Mouse (Mus musculus) forebrain, embryonic 11.5 days (tissue): ENCODE measurements around the gene Ccr7. TPM values are rescaled to one million over a fixed set of nuclear protein-coding genes. Genes with fewer than 3 reads are reported as not detected.

Experiments
- ATAC-seq: fragments of 200-750 bp; cut with Nextera tagmentation; replicated peaks from 2 replicates; pipeline ENCODE4 v1.8.0; 2017; ENCODE audit warnings: moderate TSS enrichment; ENCODE audit not compliant: low FRiP score
- DNase-seq: peaks from one replicate; pipeline ENCODE4 v3.0.0-alpha.2; 2017; ENCODE audit warnings: low spot score
- H3K27ac ChIP-seq: fragments of 300-500 bp; sonication (generic); 2 replicates; pipeline ENCODE4 v1.5.1; 2014; ENCODE audit warnings: low read depth, low read length
- H3K27me3 ChIP-seq: fragments of 300-500 bp; sonication (generic); 2 replicates; pipeline ENCODE4 v1.6.1; 2014; ENCODE audit warnings: mild to moderate bottlenecking, low read length, mixed read lengths; ENCODE audit not compliant: control insufficient read depth, insufficient read depth
- H3K36me3 ChIP-seq: fragments of 300-500 bp; sonication (generic); 2 replicates; pipeline ENCODE4 v1.6.1; 2014; ENCODE audit warnings: mild to moderate bottlenecking, low read length, moderate library complexity, mixed read lengths; ENCODE audit not compliant: control insufficient read depth, insufficient read depth
- H3K4me1 ChIP-seq: fragments of 300-500 bp; sonication (generic); replicated peaks from 2 replicates; pipeline ENCODE4 v1.6.1; 2014; ENCODE audit warnings: low read length, mixed read lengths; ENCODE audit not compliant: control insufficient read depth, insufficient read depth
- H3K4me2 ChIP-seq: fragments of 300-500 bp; sonication (generic); 2 replicates; pipeline ENCODE4 v1.6.1; 2014; ENCODE audit warnings: low read depth, mild to moderate bottlenecking, low read length, moderate library complexity, mixed read lengths; ENCODE audit not compliant: severe bottlenecking
- H3K4me3 ChIP-seq: fragments of 300-500 bp; sonication (generic); 2 replicates; pipeline ENCODE4 v1.5.1; 2014; ENCODE audit warnings: low read depth, low read length
- H3K9ac ChIP-seq: fragments of 300-500 bp; sonication (generic); 2 replicates; pipeline ENCODE4 v1.6.1; 2014; ENCODE audit warnings: low read length
- H3K9me3 ChIP-seq: fragments of 300-500 bp; sonication (generic); 2 replicates; pipeline ENCODE4 v1.6.1; 2016; ENCODE audit warnings: low read length, mixed read lengths; ENCODE audit not compliant: control insufficient read depth
- WGBS: fragments of 180-500 bp; shearing (Covaris S2); extraction: QIAGEN DNeasy Blood & Tissue Kit; methylation state at CpG from one replicate; pipeline ENCODE4 v1.1.7; 2014; 5-methylcytosine and 5-hydroxymethylcytosine counted together
- polyA plus RNA-seq: library from polyadenylated mRNA; unstranded; fragments of >200 nt; fragmentation: Nextera tagmentation; extraction: Ambion mirVana; gene quantifications from 2 replicates; pipeline ENCODE4 v1.2.1, GENCODE M21; 2014

The Ccr7 gene
- polyA plus RNA-seq = 0.31 TPM in 1 of 2 replicates, not detected in the other

GRCm38 (mm10) chr11:99154987-99155641 is at the start of gene Ccr7:
Gene Ccr7, minus strand, starts transcription at chr11:99155077.
- Histone ChIP-seq H3K4me2 (no peak within 1 kb of the TSS), H3K9me3 (no peaks in the 10 kb centered on the region), H3K27me3 (no peaks in the 10 kb centered on the region), H3K4me1 (no peaks in the 10 kb centered on the region), H3K36me3 (no peaks in the 10 kb centered on the region), H3K27ac (no peak within 1 kb of the TSS), H3K9ac (no peak within 1 kb of the TSS), H3K4me3 (no peak within 1 kb of the TSS)
- ATAC-seq = no peak
- no peak for DNase-seq
- 78% methylated on average over 12 of the region's 12 CpGs for WGBS

- no peak for ATAC-seq
- no peak overlapping the region for H3K9ac ChIP-seq
- no peak overlapping the region for H3K27ac ChIP-seq
- peak; percentile 74 for DNase-seq
- no peak overlapping the region for H3K4me3 ChIP-seq
- 28% methylated on average over 14 of the region's 14 CpGs for WGBS
- H3K36me3 ChIP-seq = no peaks in the 10 kb centered on the region
- no peaks in the 10 kb centered on the region for H3K9me3 ChIP-seq
- no peaks in the 10 kb centered on the region for H3K4me1 ChIP-seq
- H3K4me2 ChIP-seq = no peak overlapping the region
- H3K27me3 ChIP-seq = no peaks in the 10 kb centered on the region
Measured at GRCm38 (mm10) chr11:99189154-99189582, 34.3 kb upstream of the Ccr7 start.

GRCm38 (mm10) chr11:99187348-99187747 is 32.5 kb upstream of the Ccr7 start:
- 91% methylated on average over 4 of the region's 4 CpGs for WGBS
- Histone ChIP-seq H3K9me3 (no peaks in the 10 kb centered on the region), H3K4me3 (no peak overlapping the region), H3K9ac (no peak overlapping the region), H3K4me1 (no peaks in the 10 kb centered on the region), H3K36me3 (no peaks in the 10 kb centered on the region), H3K4me2 (no peak overlapping the region), H3K27ac (no peak overlapping the region), H3K27me3 (no peaks in the 10 kb centered on the region)
- DNase-seq (no peak), ATAC-seq (no peak)

- Histone ChIP-seq H3K4me3 (no peak overlapping the region), H3K36me3 (no peaks in the 10 kb centered on the region), H3K9ac (no peak overlapping the region), H3K4me1 (no peaks in the 10 kb centered on the region), H3K4me2 (no peak overlapping the region), H3K9me3 (no peaks in the 10 kb centered on the region), H3K27me3 (no peaks in the 10 kb centered on the region), H3K27ac (no peak overlapping the region)
- ATAC-seq = no peak
- DNase-seq = no peak
- 68% methylated on average over 2 of the region's 2 CpGs for WGBS
Measured at GRCm38 (mm10) chr11:99186836-99187235, 32.0 kb upstream of the Ccr7 start.

- H3K4me3 ChIP-seq = no peak overlapping the region
- ATAC-seq (no peak), DNase-seq (no peak)
- no peaks in the 10 kb centered on the region for H3K27me3 ChIP-seq
- H3K4me2 ChIP-seq = no peak overlapping the region
- no peak overlapping the region for H3K9ac ChIP-seq
- 85% methylated on average over 11 of the region's 11 CpGs for WGBS
- H3K4me1 ChIP-seq = no peaks in the 10 kb centered on the region
- H3K27ac ChIP-seq = no peak overlapping the region
- H3K9me3 ChIP-seq = no peaks in the 10 kb centered on the region
- H3K36me3 ChIP-seq = no peaks in the 10 kb centered on the region
Measured at GRCm38 (mm10) chr11:99182575-99182974, 27.7 kb upstream of the Ccr7 start.

GRCm38 (mm10) chr11:99180071-99180470 is 25.2 kb upstream of the Ccr7 start:
- DNase-seq = no peak
- no peaks in the 10 kb centered on the region for H3K9me3 ChIP-seq
- no peaks in the 10 kb centered on the region for H3K36me3 ChIP-seq
- H3K27me3 ChIP-seq = no peaks in the 10 kb centered on the region
- H3K27ac ChIP-seq = no peak overlapping the region
- WGBS = 90% methylated on average over 5 of the region's 5 CpGs
- H3K4me2 ChIP-seq = no peak overlapping the region
- no peak overlapping the region for H3K9ac ChIP-seq
- H3K4me3 ChIP-seq = no peak overlapping the region
- no peak for ATAC-seq
- no peaks in the 10 kb centered on the region for H3K4me1 ChIP-seq

GRCm38 (mm10) chr11:99177925-99178198 is 23.0 kb upstream of the Ccr7 start:
- no peaks in the 10 kb centered on the region for H3K36me3 ChIP-seq
- H3K4me2 ChIP-seq = no peak overlapping the region
- no peak for DNase-seq
- H3K4me3 ChIP-seq = no peak overlapping the region
- 100% methylated on average over 1 of the region's 3 CpGs for WGBS
- ATAC-seq = no peak
- no peaks in the 10 kb centered on the region for H3K27me3 ChIP-seq
- no peak overlapping the region for H3K9ac ChIP-seq
- H3K4me1 ChIP-seq = no peaks in the 10 kb centered on the region
- no peaks in the 10 kb centered on the region for H3K9me3 ChIP-seq
- H3K27ac ChIP-seq = no peak overlapping the region

GRCm38 (mm10) chr11:99177054-99177924 is 22.4 kb upstream of the Ccr7 start:
- Histone ChIP-seq H3K4me3 (no peak overlapping the region), H3K4me1 (no peaks in the 10 kb centered on the region), H3K4me2 (no peak overlapping the region), H3K27ac (no peak overlapping the region), H3K9me3 (no peaks in the 10 kb centered on the region), H3K9ac (no peak overlapping the region), H3K27me3 (no peaks in the 10 kb centered on the region), H3K36me3 (no peaks in the 10 kb centered on the region)
- DNase-seq = no peak
- no peak for ATAC-seq
- 73% methylated on average over 5 of the region's 5 CpGs for WGBS

- 77% methylated on average over 4 of the region's 4 CpGs for WGBS
- no peak for ATAC-seq
Measured at GRCm38 (mm10) chr11:99172002-99172401, 17.1 kb upstream of the Ccr7 start.

More at GRCm38 (mm10) chr11:99172002-99172401, 17.1 kb upstream of the Ccr7 start:
- H3K9me3 ChIP-seq = no peaks in the 10 kb centered on the region
- no peak overlapping the region for H3K4me3 ChIP-seq
- no peak overlapping the region for H3K4me2 ChIP-seq
- H3K36me3 ChIP-seq = no peaks in the 10 kb centered on the region
- DNase-seq = no peak
- H3K27ac ChIP-seq = no peak overlapping the region
- no peaks in the 10 kb centered on the region for H3K4me1 ChIP-seq
- H3K9ac ChIP-seq = no peak overlapping the region
- H3K27me3 ChIP-seq = no peaks in the 10 kb centered on the region
